Mouse (Mus musculus): ENCODE results near the gene Fhod1. TPM values are rescaled to one million over a fixed set of nuclear protein-coding genes. Genes with fewer than 3 reads are reported as not detected.

Gene Fhod1
- total and polyA plus RNA-seq, 3 experiments = 2.5 to 10.9 TPM; not detected in 1

DNA sequence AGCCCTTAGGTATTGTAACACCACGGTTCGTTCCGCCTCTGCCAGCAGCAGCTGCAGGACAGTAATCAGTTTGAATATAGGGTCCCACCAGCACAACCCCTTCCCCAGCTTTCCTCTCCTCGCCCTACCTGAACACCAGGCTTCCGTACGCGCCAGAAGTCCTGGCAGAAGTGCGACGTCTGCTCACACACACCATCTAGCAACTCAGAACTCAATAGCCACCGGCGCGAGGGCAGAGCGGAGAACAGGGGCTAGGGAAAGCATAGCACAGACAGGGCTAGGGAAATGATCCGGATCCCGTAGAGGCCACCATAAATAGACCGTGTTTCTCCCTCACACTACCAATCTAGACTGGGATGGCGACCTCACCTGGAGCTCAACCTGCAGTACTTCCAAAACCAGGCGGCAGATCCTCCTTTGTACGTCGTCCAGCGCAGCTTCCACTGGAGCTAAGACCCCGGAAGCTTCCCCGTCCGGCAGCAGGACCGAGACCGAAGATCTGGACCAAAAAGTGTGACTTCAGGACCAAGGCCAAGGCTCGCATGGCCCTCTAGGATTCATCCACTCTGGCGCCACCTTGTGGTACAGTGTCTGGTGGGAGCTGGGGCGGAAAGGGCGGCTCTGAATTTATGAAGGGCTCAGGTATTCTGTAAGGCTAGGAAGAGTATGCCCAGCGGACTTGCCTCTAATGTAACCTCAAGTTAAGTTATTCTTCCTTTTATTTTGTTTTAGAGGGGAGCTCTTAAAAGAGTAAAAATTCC is 57.0 kb downstream of the Fhod1 start (continued):
- TF ChIP-seq USF2 (IDR thresholded peaks at IDR 0.05; ENCODE audit: borderline replicate concordance in 1 of 2, insufficient read depth in 1 of 2, low read depth in 1 of 2, low read length in 2 of 2) = no peak
- TF ChIP-seq MEF2A (IDR thresholded peaks at IDR 0.05; ENCODE audit: extremely low read depth, insufficient replicate concordance, low read depth, low read length, poor library complexity, severe bottlenecking) = no peak
- no peak for TF ChIP-seq TAL1 (IDR thresholded peaks at IDR 0.05; ENCODE audit: low read length)

DNA sequence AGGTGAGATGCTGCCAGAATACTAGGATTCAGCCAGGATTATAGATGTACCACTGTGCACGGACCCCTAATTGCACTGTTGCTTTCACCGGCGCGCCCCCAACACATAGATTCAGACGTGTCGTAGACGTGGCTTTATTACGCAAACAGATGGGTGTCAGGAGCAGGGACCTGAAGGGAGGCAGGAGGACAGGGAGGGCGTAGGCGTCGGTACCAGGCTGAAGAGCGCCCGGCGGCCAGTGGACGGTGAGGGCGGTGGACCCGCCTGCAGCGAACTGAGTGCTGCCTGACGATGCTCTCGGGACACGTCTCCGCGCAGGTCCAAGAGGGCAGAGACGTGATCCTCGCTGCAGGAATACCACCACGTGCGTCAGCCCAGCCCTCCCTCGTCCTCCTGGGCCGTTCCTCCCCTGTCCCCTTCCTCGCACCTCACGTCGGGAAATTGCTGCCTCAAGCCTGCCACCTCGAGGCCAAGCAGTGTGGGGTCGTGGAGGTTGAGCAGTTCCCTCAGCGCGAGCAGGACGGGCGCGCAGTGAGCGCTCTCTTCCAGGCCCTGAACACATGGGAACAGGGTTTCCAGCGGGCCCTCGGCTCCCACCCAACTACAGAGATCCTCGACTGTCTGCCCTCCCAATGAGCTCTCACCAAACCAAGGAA is 57.8 kb downstream of the Fhod1 start, which contains the start of gene 4931428F04Rik:
Gene 4931428F04Rik, minus strand, starts transcription at position 60 of the 656 bp plus-strand sequence.
- peak within 1 kb of the TSS; percentile 82 for H3K27ac ChIP-seq (ENCODE audit: control insufficient read depth, low read depth, low read length)
- DNase-seq (ENCODE audit: low read depth, low spot score) = peak; percentile 74
- no peaks in the 10 kb centered on the region; a peak in 1 of 4 replicates for H3K36me3 ChIP-seq (ENCODE audit: control insufficient read depth in 1 of 2, insufficient read depth in 2 of 2, low read length in 2 of 2)
- no peaks in the 10 kb centered on the region for H3K9me3 ChIP-seq (replicated peaks; ENCODE audit: insufficient read depth, low read length)
- peak within 1 kb of the TSS; percentile 76 for H3K9ac ChIP-seq (ENCODE audit: control insufficient read depth, low read depth, low read length, poor library complexity, severe bottlenecking)
- TF ChIP-seq SMC3 (IDR thresholded peaks at IDR 0.05; ENCODE audit: low read depth, low read length) = peak; percentile 37; the same call in 1 of the 2 replicates
- TF ChIP-seq NRF1 (IDR thresholded peaks at IDR 0.05; ENCODE audit: insufficient read depth, low read depth, low read length, poor library complexity, severe bottlenecking) = no peak
- TF ChIP-seq RAD21 (IDR thresholded peaks at IDR 0.05; ENCODE audit: low read depth, low read length) = peak; percentile 29; the same call in 1 of the 2 replicates
- TF ChIP-seq MXI1 (IDR thresholded peaks at IDR 0.05; ENCODE audit: low read depth, low read length) = peak; percentile 15; the same call in 1 of the 2 replicates
- TF ChIP-seq CTCF (IDR thresholded peaks at IDR 0.05 in 2 of 3, conservative IDR thresholded peaks at IDR 0.05 in 1 of 3; ENCODE audit: control insufficient read depth in 1 of 3, insufficient read depth in 1 of 3, low read depth in 2 of 3, low read length in 3 of 3, poor library complexity in 1 of 3, severe bottlenecking in 1 of 3) = peak; percentile 21 to 70 (median 58); a peak in 5 of 6 replicates
- peak; percentile 56 for TF ChIP-seq MAX (IDR thresholded peaks at IDR 0.05; ENCODE audit: low read length)
- peaks cover 4 to 13% of the 10 kb centered on the region in 2 experiments; a peak in 3 of 4 replicates for H3K4me1 ChIP-seq (ENCODE audit: control insufficient read depth in 1 of 2, insufficient read depth in 2 of 2, low read length in 2 of 2)
- peaks cover 3% of the 10 kb centered on the region for H3K79me2 ChIP-seq (ENCODE audit: control insufficient read depth, insufficient read depth, low read length, poor library complexity)
- H3K4me3 ChIP-seq (ENCODE audit: control insufficient read depth in 1 of 2, insufficient read depth in 1 of 2, low read depth in 2 of 2, low read length in 2 of 2) = peak within 1 kb of the TSS; percentile 74 to 86
- no peaks in the 10 kb centered on the region for H3K27me3 ChIP-seq (ENCODE audit: control insufficient read depth in 1 of 2, insufficient read depth in 2 of 2, low read length in 2 of 2)

DNA sequence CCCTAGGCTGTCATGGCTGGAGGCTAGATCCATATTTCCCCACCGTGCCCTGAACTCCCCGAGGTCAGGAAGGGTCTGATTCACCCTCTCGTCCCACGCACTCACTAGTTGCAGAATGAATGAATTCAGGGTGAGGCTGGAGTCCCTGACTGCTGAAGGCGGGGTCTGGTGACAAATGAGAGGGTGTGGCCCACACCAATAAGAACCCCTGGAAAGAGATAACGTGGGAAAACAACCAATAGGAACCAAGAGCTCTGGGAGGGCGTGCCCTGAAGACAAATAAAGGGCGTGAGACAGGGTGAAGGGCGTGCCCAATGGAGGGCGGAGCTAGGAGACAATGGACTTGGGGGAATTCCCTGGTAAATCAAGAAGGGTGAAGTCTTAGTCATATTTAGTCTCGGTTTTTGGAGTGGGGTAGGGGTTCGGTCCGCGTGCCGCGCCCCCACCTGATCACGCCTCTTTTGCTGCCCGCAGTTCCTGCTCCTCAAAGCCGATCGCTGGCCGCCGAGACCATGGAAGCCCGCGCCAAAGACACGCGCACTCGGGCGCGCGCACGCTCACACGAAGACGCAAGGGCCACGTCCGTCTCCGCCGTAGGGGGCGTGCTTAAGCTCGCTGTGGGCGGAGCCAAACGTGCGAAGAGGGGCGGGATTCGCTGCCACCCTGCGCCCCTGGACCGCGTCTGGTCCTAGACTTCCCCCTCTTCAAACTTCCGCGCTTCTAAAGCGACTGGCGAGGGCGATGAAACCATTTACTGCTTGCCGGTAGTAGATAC is 58.6 kb downstream of the Fhod1 start:
- no peaks in the 10 kb centered on the region for H3K27me3 ChIP-seq (ENCODE audit: control insufficient read depth in 1 of 2, insufficient read depth in 2 of 2, low read length in 2 of 2)
- H3K27ac ChIP-seq (ENCODE audit: control insufficient read depth, low read depth, low read length) = peak overlapping the region; percentile 82
- H3K9me3 ChIP-seq (replicated peaks; ENCODE audit: insufficient read depth, low read length) = no peaks in the 10 kb centered on the region
- DNase-seq (ENCODE audit: low read depth, low spot score) = peak; percentile 99
- peak overlapping the region; percentile 76 for H3K9ac ChIP-seq (ENCODE audit: control insufficient read depth, low read depth, low read length, poor library complexity, severe bottlenecking)
- H3K4me1 ChIP-seq (ENCODE audit: control insufficient read depth in 1 of 2, insufficient read depth in 2 of 2, low read length in 2 of 2) = peaks cover 4 to 13% of the 10 kb centered on the region in 2 experiments; a peak in 3 of 4 replicates
- H3K36me3 ChIP-seq (ENCODE audit: control insufficient read depth in 1 of 2, insufficient read depth in 2 of 2, low read length in 2 of 2) = no peaks in the 10 kb centered on the region; a peak in 1 of 4 replicates
- H3K79me2 ChIP-seq (ENCODE audit: control insufficient read depth, insufficient read depth, low read length, poor library complexity) = peaks cover 3% of the 10 kb centered on the region
- H3K4me3 ChIP-seq (ENCODE audit: control insufficient read depth in 1 of 2, insufficient read depth in 1 of 2, low read depth in 2 of 2, low read length in 2 of 2) = peak overlapping the region; percentile 74 to 86
- no peak for TF ChIP-seq MYB (IDR thresholded peaks at IDR 0.05; ENCODE audit: low read depth, low read length)
- TF ChIP-seq NELFE (IDR thresholded peaks at IDR 0.05; ENCODE audit: low read depth, low read length) = peak; percentile 87
- TF ChIP-seq ZKSCAN1 (IDR thresholded peaks at IDR 0.05; ENCODE audit: low read depth, low read length) = no peak
- TF ChIP-seq ZNF384 (IDR thresholded peaks at IDR 0.05; ENCODE audit: low read depth, low read length) = no peak
- TF ChIP-seq GATA1 (IDR thresholded peaks at IDR 0.05; ENCODE audit: low read depth, low read length) = peak; percentile 96
- peak; percentile 81 to 88 for TF ChIP-seq POLR2A (IDR thresholded peaks at IDR 0.05; ENCODE audit: control insufficient read depth in 1 of 2, insufficient read depth in 1 of 2, low read depth in 1 of 2, low read length in 2 of 2, poor library complexity in 1 of 2)
- no peak for TF ChIP-seq RAD21 (IDR thresholded peaks at IDR 0.05; ENCODE audit: low read depth, low read length)
- peak; percentile 75 for TF ChIP-seq ZMIZ1 (IDR thresholded peaks at IDR 0.05; ENCODE audit: low read depth, low read length)
- no peak for TF ChIP-seq TAL1 (IDR thresholded peaks at IDR 0.05; ENCODE audit: low read length)
- 0 out of 2 replicates have a peak, but pooled peaks have one; percentile 6 for TF ChIP-seq CHD2 (IDR thresholded peaks at IDR 0.05; ENCODE audit: low read length)
- peak; percentile 79 for TF ChIP-seq POLR2AphosphoS2 (IDR thresholded peaks at IDR 0.05; ENCODE audit: low read length)
- peak; percentile 25; the same call in 1 of the 2 replicates for TF ChIP-seq MAX (IDR thresholded peaks at IDR 0.05; ENCODE audit: low read length)
- TF ChIP-seq BHLHE40 (IDR thresholded peaks at IDR 0.05; ENCODE audit: borderline replicate concordance, low read depth, low read length) = peak; percentile 34; the same call in 1 of the 2 replicates
- TF ChIP-seq MXI1 (IDR thresholded peaks at IDR 0.05; ENCODE audit: low read depth, low read length) = peak; percentile 67
- TF ChIP-seq MYC (IDR thresholded peaks at IDR 0.05; ENCODE audit: low read depth, low read length) = peak; percentile 32; the same call in 1 of the 2 replicates
- TF ChIP-seq HCFC1 (IDR thresholded peaks at IDR 0.05; ENCODE audit: low read depth, low read length) = peak; percentile 67
- no peak; the same call in 1 of the 2 replicates for TF ChIP-seq MAZ (IDR thresholded peaks at IDR 0.05; ENCODE audit: low read depth, low read length)
- TF ChIP-seq SIN3A (IDR thresholded peaks at IDR 0.05; ENCODE audit: low read length) = peak; percentile 78
- peak; percentile 67 for TF ChIP-seq NRF1 (IDR thresholded peaks at IDR 0.05; ENCODE audit: insufficient read depth, low read depth, low read length, poor library complexity, severe bottlenecking)
